Mouse (Mus musculus) megakaryocyte, adult 5-6 weeks (primary cell): ENCODE measurements at regions not wholly inside any gene's neighbourhood (a gene's known extent, or its start where the extent isn't known, plus 50 kb on each side); places are given as distances from the start of the nearest gene placed in this dataset.
A peak's percentile ranks its signal among the peaks of the same experiment; 100 is the strongest.

ENCODE experiments used
- ATAC-seq: 2 replicates; pipeline ENCODE4 v1.8.0; 2016; ENCODE audit warnings: mild to moderate bottlenecking, inconsistent platforms; ENCODE audit not compliant: poor library complexity, severe bottlenecking

- ATAC-seq: no peak
Measured at GRCm38 (mm10) chrX:164878336-164878735, 101.8 kb downstream of the Mospd2 start.

DNA sequence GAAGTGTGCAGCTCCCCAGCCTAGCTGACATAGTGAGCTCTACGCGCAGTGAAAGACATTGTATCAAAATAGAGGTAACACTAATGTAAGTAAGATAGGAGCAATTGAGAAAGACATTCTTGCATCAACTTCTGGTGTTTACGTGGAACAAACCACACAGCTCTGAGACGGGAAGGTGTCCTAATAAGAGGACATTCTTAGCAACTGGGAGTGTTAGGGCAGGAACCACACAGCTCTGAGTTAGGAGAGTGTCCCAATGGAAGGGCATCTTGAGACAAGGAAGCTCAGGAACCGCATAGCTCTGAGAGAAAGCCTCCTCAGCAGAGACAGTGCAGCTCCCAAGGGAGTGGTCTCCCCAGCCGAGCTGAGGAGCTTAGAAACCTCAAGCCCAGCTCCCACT, 139.8 kb downstream of the Mospd2 start:
- ATAC-seq: peak; percentile 88

GRCm38 (mm10) chrX:164820906-164821305, 159.3 kb downstream of the Mospd2 start:
- ATAC-seq: no peak

DNA sequence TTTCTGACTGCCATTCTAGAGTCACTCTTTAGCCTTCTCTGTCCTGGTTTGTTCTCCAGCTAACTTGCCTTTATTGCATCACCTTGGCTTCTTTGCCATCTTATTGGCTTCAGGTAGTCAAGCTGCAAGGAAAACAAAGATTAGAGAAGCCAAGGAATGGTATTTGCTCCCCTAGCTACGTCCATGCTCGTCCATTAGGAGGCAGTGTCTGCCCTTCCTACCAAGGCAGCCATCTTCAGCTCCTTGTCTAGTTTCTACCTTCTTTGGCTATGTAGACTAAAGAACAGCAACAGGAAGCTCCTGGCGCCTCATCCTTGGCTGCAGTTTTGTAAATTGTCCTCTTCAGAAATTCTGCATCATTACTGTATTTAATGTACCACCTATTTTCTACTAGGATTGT, 192.9 kb downstream of the Mospd2 start:
- ATAC-seq: peak; percentile 81

DNA sequence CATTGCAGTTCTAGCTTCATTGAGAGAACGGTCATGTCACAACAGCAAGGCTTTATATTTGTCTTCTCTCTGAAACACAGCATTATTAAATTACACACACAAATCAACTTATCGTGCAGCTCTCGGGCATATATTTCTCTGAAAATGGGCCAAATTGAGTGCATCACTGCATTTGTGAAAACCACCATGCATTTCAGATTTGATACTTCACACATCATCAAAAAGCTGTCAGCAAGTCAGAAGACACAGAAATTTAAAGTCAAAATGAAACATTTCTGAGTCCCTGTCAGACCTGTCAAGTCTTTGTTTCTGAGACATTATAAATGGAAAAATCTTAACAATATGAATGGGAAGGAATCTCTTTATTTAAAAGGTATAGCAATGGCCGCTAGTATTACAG, 215.3 kb downstream of the Mospd2 start:
- ATAC-seq: no peak

DNA sequence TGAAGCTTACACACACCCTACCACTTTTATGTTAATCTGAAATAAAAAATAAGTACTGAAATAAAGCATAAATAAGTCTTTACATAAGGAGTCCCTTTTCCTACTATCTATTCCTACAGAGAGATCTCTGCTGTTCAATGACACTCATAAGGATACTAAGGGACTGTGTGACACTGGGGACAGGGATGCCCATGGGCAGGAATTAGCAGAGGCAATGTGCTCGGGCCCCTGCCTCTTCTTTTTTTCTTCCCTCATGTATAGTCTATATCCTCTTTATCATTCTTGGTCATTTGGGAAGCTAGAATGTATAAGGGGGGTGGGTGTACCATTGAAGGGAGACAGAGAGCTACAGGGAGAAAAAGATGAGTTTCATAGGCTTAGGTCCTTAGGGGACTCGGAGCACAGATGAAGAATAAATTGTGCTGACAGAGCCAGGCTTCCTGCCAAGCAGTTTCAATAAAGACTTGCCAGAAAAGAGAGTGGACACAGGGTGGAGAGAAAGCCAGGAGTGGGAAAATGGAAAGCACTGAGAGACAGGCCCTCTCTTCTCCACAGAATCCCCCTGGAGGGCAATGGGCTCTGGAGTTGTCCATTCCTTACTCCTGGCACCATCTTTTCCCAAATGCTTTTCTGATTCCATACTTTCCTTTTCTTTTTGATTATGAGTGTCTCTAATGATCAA, 216.3 kb downstream of the Mospd2 start:
- no peak for ATAC-seq

DNA sequence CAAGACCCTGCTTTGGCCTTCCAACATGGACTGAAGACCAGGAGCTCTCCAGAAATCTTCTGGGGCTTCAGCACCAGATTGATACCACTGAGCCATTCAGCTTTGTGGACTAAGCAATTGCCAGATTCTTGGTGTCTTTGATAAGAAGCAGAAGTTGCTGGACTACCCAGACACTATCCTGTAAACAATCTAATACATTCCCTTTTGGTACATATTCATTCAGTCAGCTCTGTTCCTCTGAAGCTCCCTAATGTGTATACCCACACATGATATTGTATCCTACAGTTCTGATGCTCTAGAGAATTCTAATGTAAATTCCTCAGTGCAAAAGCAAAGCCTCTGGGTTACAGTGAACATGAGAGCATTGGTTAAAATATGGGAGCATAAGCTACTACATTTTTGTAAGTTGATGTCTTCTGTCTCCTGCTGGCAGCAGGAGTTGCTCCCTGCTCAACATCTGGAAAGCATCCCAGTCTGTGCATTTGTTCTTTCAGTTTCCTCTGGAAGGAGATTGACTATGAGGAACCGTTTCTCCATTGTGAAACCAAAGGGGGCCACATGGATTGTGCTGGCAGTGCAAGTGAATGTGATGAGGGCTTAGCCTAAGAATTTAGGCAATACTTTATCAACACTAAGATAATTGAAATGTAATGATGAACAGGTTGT, 234.5 kb downstream of the Mospd2 start:
- ATAC-seq: no peak
